Mouse (Mus musculus): ENCODE measurements at regions not wholly inside any gene's neighbourhood (a gene's known extent, or its start where the extent isn't known, plus 50 kb on each side); places are given as distances from the start of the nearest gene placed in this dataset.

GRCm38 (mm10) chr2:92799770-92800169 lies 115.1 kb upstream of the Syt13 start:
- TF ChIP-seq CTCF (IDR thresholded peaks at IDR 0.05; ENCODE audit: control insufficient read depth, insufficient read depth, insufficient read length), result no peak
- TF ChIP-seq MAX (IDR thresholded peaks at IDR 0.05), result no peak
- TF ChIP-seq FOSL1 (IDR thresholded peaks at IDR 0.05; ENCODE audit: insufficient read depth, low read length, poor library complexity, severe bottlenecking), result no peak
- TF ChIP-seq USF1 (IDR thresholded peaks at IDR 0.05; ENCODE audit: low read depth), result no peak
- TF ChIP-seq MYOD1 (IDR thresholded peaks at IDR 0.05; ENCODE audit: control insufficient read depth, insufficient read length, low read depth), result no peak

All from C2C12 (cell line).